Mouse (Mus musculus): ENCODE results near the gene Tpst1. TPM values are rescaled to one million over a fixed set of nuclear protein-coding genes. Genes with fewer than 3 reads are reported as not detected.

The Tpst1 gene
- polyA plus RNA-seq, 1 experiment from 2014 or later: 57.0 TPM

DNA sequence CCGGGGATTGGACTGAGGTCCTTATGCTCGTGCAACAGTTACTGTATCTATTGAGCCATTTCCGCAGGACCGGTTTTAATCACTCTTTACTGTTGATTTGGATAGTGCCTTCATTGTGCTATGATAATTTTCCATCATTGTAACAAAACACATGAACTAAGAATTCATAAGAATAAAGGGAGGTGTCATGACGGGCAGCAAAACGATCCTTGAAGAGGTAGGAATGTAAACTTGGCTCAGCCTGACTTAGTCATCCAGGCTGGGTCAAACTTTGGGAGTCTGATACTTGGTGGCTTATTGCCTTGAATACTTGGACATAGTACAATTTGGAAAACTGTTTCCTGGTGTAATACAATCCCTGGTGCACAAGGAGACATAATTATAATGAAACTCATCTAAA, 112.2 kb downstream of the Tpst1 start:
- H3K9ac ChIP-seq (ENCODE audit: low read length): no peak overlapping the region
- ATAC-seq (ENCODE audit: insufficient read depth, low FRiP score, low TSS enrichment) (no peak), DNase-seq (ENCODE audit: low spot score) (no peak)
- H3K27me3 ChIP-seq (ENCODE audit: control insufficient read depth, insufficient read depth, low read length): no peaks in the 10 kb centered on the region
- no peaks in the 10 kb centered on the region for H3K9me3 ChIP-seq (ENCODE audit: control insufficient read depth, low read length)
- H3K4me2 ChIP-seq (ENCODE audit: low read depth): no peak overlapping the region
- WGBS: 91% methylated on average over 6 of the region's 6 CpGs
- H3K27ac ChIP-seq (ENCODE audit: low read depth, low read length): no peak overlapping the region
- no peaks in the 10 kb centered on the region for H3K4me1 ChIP-seq (ENCODE audit: control insufficient read depth, insufficient read depth, low read length)
- no peaks in the 10 kb centered on the region for H3K36me3 ChIP-seq (ENCODE audit: control insufficient read depth, insufficient read depth, low read length)
- no peak overlapping the region for H3K4me3 ChIP-seq (ENCODE audit: low read depth, low read length)

Other genes starting within 250 kb of the Tpst1 start
- gene Sumf2, start 226.3 kb upstream of the Tpst1 start, polyA plus RNA-seq (2014; fragmentation: Nextera tagmentation; extraction: Ambion mirVana): 44.0 and 48.5 TPM in 2 replicates
- 988 and 1,013 TPM in 2 replicates for gene Chchd2, start 185.9 kb upstream of the Tpst1 start, polyA plus RNA-seq (2014; fragmentation: Nextera tagmentation; extraction: Ambion mirVana)
- 8.8 and 10.0 TPM in 2 replicates for gene Zbed5, start 177.6 kb upstream of the Tpst1 start, polyA plus RNA-seq (2014; fragmentation: Nextera tagmentation; extraction: Ambion mirVana)
- 0.24 TPM in 1 of 2 replicates, not detected in the other for gene Phkg1, start 174.8 kb upstream of the Tpst1 start, polyA plus RNA-seq (2014; fragmentation: Nextera tagmentation; extraction: Ambion mirVana)
- 2.3 and 2.9 TPM in 2 replicates for gene Nupr1l, start 164.8 kb upstream of the Tpst1 start, polyA plus RNA-seq (2014; fragmentation: Nextera tagmentation; extraction: Ambion mirVana)
- gene Vkorc1l1, start 131.4 kb upstream of the Tpst1 start, polyA plus RNA-seq (2014; fragmentation: Nextera tagmentation; extraction: Ambion mirVana): 31.3 and 32.2 TPM in 2 replicates
- gene Gusb, start 70.3 kb upstream of the Tpst1 start, polyA plus RNA-seq (2014; fragmentation: Nextera tagmentation; extraction: Ambion mirVana): 35.1 and 35.9 TPM in 2 replicates
- gene Asl, start 44.1 kb upstream of the Tpst1 start, polyA plus RNA-seq (2014; fragmentation: Nextera tagmentation; extraction: Ambion mirVana): 30.8 and 32.2 TPM in 2 replicates
- gene Crcp, start 44.0 kb upstream of the Tpst1 start, polyA plus RNA-seq (2014; fragmentation: Nextera tagmentation; extraction: Ambion mirVana): 38.6 and 43.2 TPM in 2 replicates
- 7.2 and 8.3 TPM in 2 replicates for gene Kctd7, start 71.5 kb downstream of the Tpst1 start, polyA plus RNA-seq (2014; fragmentation: Nextera tagmentation; extraction: Ambion mirVana)
- gene Rabgef1, start 98.5 kb downstream of the Tpst1 start, polyA plus RNA-seq (2014; fragmentation: Nextera tagmentation; extraction: Ambion mirVana): 25.4 and 27.8 TPM in 2 replicates
- 32.0 and 35.8 TPM in 2 replicates for gene Tmem248, start 143.8 kb downstream of the Tpst1 start, polyA plus RNA-seq (2014; fragmentation: Nextera tagmentation; extraction: Ambion mirVana)
- 68.8 and 71.3 TPM in 2 replicates for gene Sbds, start 182.2 kb downstream of the Tpst1 start, polyA plus RNA-seq (2014; fragmentation: Nextera tagmentation; extraction: Ambion mirVana)
- 33.2 and 34.9 TPM in 2 replicates for gene Tyw1, start 182.3 kb downstream of the Tpst1 start, polyA plus RNA-seq (2014; fragmentation: Nextera tagmentation; extraction: Ambion mirVana)